Mouse (Mus musculus): Measurements from ENCODE around the gene Scrg1. TPM values are rescaled to one million over a fixed set of nuclear protein-coding genes. Genes with fewer than 3 reads are reported as not detected.
"Not testable (repeated sequence)": the region's sequence is repeated elsewhere in the genome, so short reads cannot be mapped to it uniquely, and the experiment has no call there.

The Scrg1 gene
- polyA plus RNA-seq, 1 experiment from 2014 or later: 10.9 TPM

DNA sequence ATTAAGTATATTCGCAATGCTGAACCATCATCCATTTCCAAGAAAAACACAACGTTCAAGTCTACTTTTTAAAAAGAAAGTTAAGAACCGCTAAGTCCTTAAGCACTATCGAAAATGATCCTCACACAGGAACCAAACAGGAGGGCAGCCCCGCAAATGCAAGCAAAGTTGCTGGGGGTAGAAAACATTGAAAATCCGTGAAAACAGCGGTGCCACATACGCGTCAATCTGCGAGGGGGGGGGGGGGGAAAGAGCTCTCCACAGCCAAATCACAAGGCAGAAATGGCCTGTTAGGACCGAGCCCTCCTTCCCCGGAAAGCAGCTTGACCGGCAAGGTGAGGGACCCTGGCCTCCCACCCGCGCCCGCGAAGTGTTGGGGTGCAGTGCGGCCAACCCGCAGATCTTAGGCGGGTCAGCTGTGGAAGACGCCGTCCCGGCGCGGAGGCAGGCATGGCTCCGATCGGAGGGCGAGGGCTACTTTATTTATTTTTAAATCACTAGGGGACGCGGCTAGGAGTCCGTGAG, 55.1 kb downstream of the Scrg1 start:
- peak overlapping the region; percentile 98 for H3K4me2 ChIP-seq (ENCODE audit: low read depth, low read length)
- H3K9me3 ChIP-seq (ENCODE audit: control insufficient read depth, low read length): no peaks in the 10 kb centered on the region
- H3K27ac ChIP-seq (ENCODE audit: low read depth, low read length): no peak overlapping the region
- 2% methylated on average over 31 of the region's 31 CpGs for WGBS
- H3K4me1 ChIP-seq (ENCODE audit: control insufficient read depth, insufficient read depth, low read length): no peaks in the 10 kb centered on the region
- ATAC-seq (ENCODE audit: low read depth): no peak
- H3K36me3 ChIP-seq (ENCODE audit: control insufficient read depth, insufficient read depth, low read length): no peaks in the 10 kb centered on the region
- H3K27me3 ChIP-seq (ENCODE audit: control insufficient read depth, insufficient read depth, low read length): no peaks in the 10 kb centered on the region; the same call in 1 of the 2 replicates
- peak overlapping the region; percentile 51; the same call in 1 of the 2 replicates for H3K9ac ChIP-seq (replicated peaks; ENCODE audit: low read depth, low read length)
- peak overlapping the region; percentile 65 for H3K4me3 ChIP-seq (ENCODE audit: low read depth, low read length)

DNA sequence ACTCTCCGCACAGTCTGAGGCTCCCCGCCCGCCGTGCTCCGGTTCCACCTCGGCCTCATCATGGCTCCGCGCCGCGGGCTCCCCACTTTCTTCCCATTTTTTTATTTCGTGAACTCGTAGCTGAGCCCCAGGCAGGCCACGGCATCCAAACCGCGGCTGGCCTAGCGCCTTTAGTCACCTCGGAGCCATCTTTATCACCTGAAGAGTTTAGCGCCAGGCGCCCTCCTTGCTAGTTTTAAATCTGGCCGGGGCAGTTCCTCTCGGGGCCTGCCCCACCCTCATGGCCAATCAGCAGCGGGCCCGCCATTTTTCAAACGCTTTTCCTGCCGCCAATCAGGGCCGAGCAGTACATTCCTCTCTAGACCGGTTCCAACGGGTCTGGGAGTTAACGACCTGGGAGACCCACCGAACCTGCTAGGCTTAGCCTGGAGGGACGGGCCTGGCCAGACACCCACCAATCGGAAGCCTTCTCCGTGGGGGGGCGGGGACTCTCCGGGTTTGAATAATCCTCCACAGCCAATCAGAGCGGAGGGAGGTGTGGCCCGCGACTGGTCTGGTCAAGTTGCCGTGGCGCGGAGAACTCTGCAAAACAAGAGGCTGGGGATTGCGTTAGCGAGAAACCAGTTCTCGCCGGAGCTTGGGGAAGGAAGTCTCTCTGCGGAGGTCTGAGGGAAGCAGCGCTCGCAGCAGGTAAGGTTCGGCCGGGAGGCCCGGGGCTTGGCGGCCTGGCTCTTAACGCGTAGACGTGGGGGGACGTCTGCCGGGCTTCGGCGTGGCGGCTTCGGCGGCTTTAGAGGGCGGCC, 55.8 kb downstream of the Scrg1 start, which contains the start of gene Hmgb2:
Hmgb2 (plus strand) TSS at position 592 of the 803 bp plus-strand sequence.
- H3K4me2 ChIP-seq (ENCODE audit: low read depth, low read length): peak within 1 kb of the TSS; percentile 98
- no peaks in the 10 kb centered on the region for H3K9me3 ChIP-seq (ENCODE audit: control insufficient read depth, low read length)
- H3K4me1 ChIP-seq (ENCODE audit: control insufficient read depth, insufficient read depth, low read length): no peaks in the 10 kb centered on the region
- H3K27ac ChIP-seq (ENCODE audit: low read depth, low read length): peak within 1 kb of the TSS; percentile 93
- peak; percentile 100 for ATAC-seq (ENCODE audit: low read depth)
- no peaks in the 10 kb centered on the region for H3K36me3 ChIP-seq (ENCODE audit: control insufficient read depth, insufficient read depth, low read length)
- H3K27me3 ChIP-seq (ENCODE audit: control insufficient read depth, insufficient read depth, low read length): no peaks in the 10 kb centered on the region; the same call in 1 of the 2 replicates
- H3K9ac ChIP-seq (replicated peaks; ENCODE audit: low read depth, low read length): peak within 1 kb of the TSS; percentile 78
- peak within 1 kb of the TSS; percentile 65 for H3K4me3 ChIP-seq (ENCODE audit: low read depth, low read length)
- 0% methylated on average over 63 of the region's 63 CpGs for WGBS

DNA sequence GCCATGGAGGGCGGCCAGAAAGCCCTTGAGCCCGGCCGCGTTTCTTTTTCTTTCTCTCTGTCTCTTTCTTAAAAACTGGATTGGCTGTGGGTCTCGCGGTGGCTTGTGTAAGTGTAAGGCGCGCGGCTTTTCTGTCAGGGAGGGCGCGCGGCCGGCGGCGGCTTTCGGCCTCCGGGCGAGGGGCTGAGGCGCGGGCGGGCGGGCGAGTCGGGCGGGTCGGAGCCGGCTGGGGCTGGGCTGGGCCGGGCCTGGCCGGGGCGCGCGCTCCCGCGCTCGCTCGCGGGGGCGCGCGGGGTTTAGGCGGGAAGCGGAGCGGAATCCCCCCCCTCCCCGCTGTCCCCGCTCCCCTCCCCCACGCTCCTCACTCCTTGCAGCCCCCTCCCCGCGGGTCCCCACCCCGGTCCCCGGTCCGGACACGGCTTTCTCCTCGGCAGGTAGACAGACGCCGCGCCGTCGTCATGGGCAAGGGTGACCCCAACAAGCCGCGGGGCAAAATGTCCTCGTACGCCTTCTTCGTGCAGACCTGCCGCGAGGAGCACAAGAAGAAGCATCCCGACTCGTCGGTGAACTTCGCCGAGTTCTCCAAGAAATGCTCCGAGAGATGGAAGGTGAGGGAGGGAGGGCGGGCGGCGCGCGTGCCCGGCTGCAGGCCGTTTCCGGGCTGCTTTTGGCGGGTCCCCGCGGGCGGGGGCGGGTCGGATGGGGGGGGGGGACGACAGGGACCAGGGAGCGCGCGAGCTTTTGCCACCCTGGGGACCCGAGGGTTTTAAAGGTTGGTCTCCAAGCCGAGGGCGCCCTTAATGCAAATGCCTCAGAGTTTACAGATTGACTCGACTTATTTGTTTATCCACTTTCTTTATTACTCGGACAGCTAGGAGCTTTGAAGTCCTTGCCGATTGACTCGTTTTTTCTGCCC, 56.7 kb downstream of the Scrg1 start:
- no peaks in the 10 kb centered on the region for H3K9me3 ChIP-seq (ENCODE audit: control insufficient read depth, low read length)
- H3K4me1 ChIP-seq (ENCODE audit: control insufficient read depth, insufficient read depth, low read length): no peaks in the 10 kb centered on the region
- under 1% methylated on average over 75 of the region's 96 CpGs for WGBS
- H3K36me3 ChIP-seq (ENCODE audit: control insufficient read depth, insufficient read depth, low read length): no peaks in the 10 kb centered on the region
- peak overlapping the region; percentile 78 for H3K9ac ChIP-seq (replicated peaks; ENCODE audit: low read depth, low read length)
- peak overlapping the region; percentile 65 for H3K4me3 ChIP-seq (ENCODE audit: low read depth, low read length)
- H3K4me2 ChIP-seq (ENCODE audit: low read depth, low read length): peak overlapping the region; percentile 63
- peak overlapping the region; percentile 93 for H3K27ac ChIP-seq (ENCODE audit: low read depth, low read length)
- peak; percentile 74 for ATAC-seq (ENCODE audit: low read depth)
- H3K27me3 ChIP-seq (ENCODE audit: control insufficient read depth, insufficient read depth, low read length): no peaks in the 10 kb centered on the region; the same call in 1 of the 2 replicates

DNA sequence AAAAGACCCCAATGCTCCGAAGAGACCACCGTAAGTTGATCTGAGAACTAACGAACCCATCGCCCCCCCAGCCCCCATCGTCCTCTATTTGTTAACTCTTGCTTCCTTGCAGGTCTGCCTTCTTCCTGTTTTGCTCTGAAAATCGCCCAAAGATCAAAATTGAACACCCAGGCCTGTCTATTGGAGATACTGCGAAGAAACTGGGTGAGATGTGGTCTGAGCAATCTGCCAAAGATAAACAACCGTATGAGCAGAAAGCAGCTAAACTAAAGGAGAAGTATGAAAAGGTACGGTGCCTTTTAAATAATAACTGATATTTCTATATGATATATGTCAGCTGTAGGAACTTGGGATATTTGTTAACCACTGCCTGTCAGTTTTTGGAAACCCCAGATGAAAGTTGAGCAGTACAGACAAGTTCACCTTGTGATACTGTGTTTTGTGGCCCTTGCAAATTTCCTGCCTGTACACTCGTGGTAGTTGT, 57.5 kb downstream of the Scrg1 start:
- peak overlapping the region; percentile 63 for H3K4me2 ChIP-seq (ENCODE audit: low read depth, low read length)
- H3K9me3 ChIP-seq (ENCODE audit: control insufficient read depth, low read length); H3K27ac ChIP-seq (ENCODE audit: low read depth, low read length); H3K36me3 ChIP-seq (ENCODE audit: control insufficient read depth, insufficient read depth, low read length); H3K4me1 ChIP-seq (ENCODE audit: control insufficient read depth, insufficient read depth, low read length); H3K27me3 ChIP-seq (ENCODE audit: control insufficient read depth, insufficient read depth, low read length); ATAC-seq (ENCODE audit: low read depth): not testable (repeated sequence)
- 33% methylated on average over 10 of the region's 10 CpGs for WGBS
- H3K9ac ChIP-seq (replicated peaks; ENCODE audit: low read depth, low read length): peak overlapping the region; percentile 78; the same call in 1 of the 2 replicates
- H3K4me3 ChIP-seq (ENCODE audit: low read depth, low read length): peak overlapping the region; percentile 65

DNA sequence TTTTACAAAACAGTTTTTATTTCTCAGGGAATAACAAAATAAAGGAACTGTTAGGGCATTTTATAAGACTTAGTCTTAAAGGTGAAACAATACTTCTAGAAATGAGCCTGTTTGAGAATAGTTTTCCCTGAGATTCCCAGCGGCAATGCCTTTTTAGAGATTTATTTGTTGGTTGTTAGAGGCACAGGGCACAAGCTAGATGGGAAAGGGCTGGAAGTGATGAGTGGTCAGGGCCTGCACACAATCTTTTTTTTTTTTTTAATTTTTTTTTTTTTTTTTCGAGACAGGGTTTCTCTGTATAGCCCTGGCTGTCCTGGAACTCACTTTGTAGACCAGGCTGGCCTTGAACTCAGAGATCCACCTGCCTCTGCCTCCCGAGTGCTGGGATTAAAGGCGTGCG, 61.0 kb downstream of the Scrg1 start:
- H3K4me2 ChIP-seq (ENCODE audit: low read depth, low read length); ATAC-seq (ENCODE audit: low read depth); H3K9me3 ChIP-seq (ENCODE audit: control insufficient read depth, low read length); H3K9ac ChIP-seq (replicated peaks; ENCODE audit: low read depth, low read length); H3K27me3 ChIP-seq (ENCODE audit: control insufficient read depth, insufficient read depth, low read length); H3K4me1 ChIP-seq (ENCODE audit: control insufficient read depth, insufficient read depth, low read length); H3K4me3 ChIP-seq (ENCODE audit: low read depth, low read length); H3K36me3 ChIP-seq (ENCODE audit: control insufficient read depth, insufficient read depth, low read length); H3K27ac ChIP-seq (ENCODE audit: low read depth, low read length): not testable (repeated sequence)
- 95% methylated on average over 5 of the region's 5 CpGs for WGBS

DNA sequence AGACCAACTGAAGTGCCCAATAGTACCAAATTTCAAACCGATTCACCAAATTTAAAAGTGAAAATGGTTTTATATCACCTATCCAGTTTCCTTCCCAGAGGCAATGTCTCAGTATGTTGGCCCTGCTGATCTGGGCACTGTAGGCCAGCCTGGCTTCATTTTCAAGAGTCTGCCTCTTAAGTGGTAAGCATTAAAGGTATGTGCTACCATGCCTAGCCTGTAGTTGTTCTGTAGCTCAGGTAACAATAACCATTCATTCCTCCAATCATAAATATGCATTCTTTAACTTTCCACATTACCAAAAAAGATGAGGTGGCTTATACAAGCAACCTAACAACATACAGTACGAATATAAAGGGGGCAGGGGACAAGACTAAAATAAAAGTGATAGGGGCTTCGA, 62.0 kb downstream of the Scrg1 start:
- no peaks in the 10 kb centered on the region for H3K27me3 ChIP-seq (ENCODE audit: control insufficient read depth, insufficient read depth, low read length)
- H3K36me3 ChIP-seq (ENCODE audit: control insufficient read depth, insufficient read depth, low read length): no peaks in the 10 kb centered on the region
- WGBS: 86% methylated on average over 3 of the region's 3 CpGs
- H3K4me1 ChIP-seq (ENCODE audit: control insufficient read depth, insufficient read depth, low read length): no peaks in the 10 kb centered on the region
- ATAC-seq (ENCODE audit: low read depth): no peak
- no peaks in the 10 kb centered on the region for H3K9me3 ChIP-seq (ENCODE audit: control insufficient read depth, low read length)
- H3K9ac ChIP-seq (replicated peaks; ENCODE audit: low read depth, low read length): no peak overlapping the region
- H3K27ac ChIP-seq (ENCODE audit: low read depth, low read length): no peak overlapping the region
- H3K4me3 ChIP-seq (ENCODE audit: low read depth, low read length): no peak overlapping the region
- no peak overlapping the region for H3K4me2 ChIP-seq (ENCODE audit: low read depth, low read length)

DNA sequence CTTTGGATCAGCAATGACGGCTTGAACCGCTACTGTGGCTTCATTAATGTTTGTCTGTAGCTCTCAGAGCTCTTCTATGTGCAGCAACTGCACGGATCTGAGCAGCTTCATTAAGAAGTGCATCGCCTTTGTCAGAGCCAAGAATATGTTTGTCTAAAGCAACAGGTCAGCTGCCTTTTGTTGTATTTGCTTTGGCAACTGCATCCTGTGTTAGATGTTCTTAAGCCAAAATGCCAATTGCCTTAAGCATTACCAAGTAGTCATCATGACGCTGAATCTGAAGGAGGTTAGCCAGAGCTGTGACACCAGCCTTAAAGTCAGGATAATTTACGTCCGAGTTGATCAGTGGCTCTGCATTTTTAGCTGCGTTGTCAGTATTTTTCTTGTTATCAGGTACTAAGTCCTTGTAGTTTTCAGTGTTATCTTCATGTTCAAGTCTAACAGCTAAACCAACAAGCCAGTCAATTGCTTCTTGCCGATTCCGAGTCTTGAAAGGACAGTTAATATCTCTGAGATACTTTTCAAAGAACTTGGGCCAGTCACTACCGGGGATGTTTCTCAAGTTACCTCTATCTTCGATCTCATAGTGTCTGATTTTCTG, 64.6 kb downstream of the Scrg1 start:
- 88% methylated on average over 12 of the region's 12 CpGs for WGBS
- H3K9ac ChIP-seq (replicated peaks; ENCODE audit: low read depth, low read length): no peak overlapping the region
- H3K4me1 ChIP-seq (ENCODE audit: control insufficient read depth, insufficient read depth, low read length): no peaks in the 10 kb centered on the region
- H3K27me3 ChIP-seq (ENCODE audit: control insufficient read depth, insufficient read depth, low read length): no peaks in the 10 kb centered on the region
- no peaks in the 10 kb centered on the region for H3K36me3 ChIP-seq (ENCODE audit: control insufficient read depth, insufficient read depth, low read length)
- no peak overlapping the region for H3K4me2 ChIP-seq (ENCODE audit: low read depth, low read length)
- no peaks in the 10 kb centered on the region for H3K9me3 ChIP-seq (ENCODE audit: control insufficient read depth, low read length)
- H3K4me3 ChIP-seq (ENCODE audit: low read depth, low read length): no peak overlapping the region
- ATAC-seq (ENCODE audit: low read depth): no peak
- no peak overlapping the region for H3K27ac ChIP-seq (ENCODE audit: low read depth, low read length)
